Mouse (Mus musculus) heart, embryonic 10.5 days (tissue): ENCODE results near the gene Xpo6. TPM values are rescaled to one million over a fixed set of nuclear protein-coding genes. Genes with fewer than 3 reads are reported as not detected.

Source experiments
- DNase-seq: peaks from one replicate; pipeline ENCODE4 v3.0.0-alpha.2; 2017; ENCODE audit warnings: low spot score
- H3K27ac ChIP-seq: fragments of 300-500 bp; sonication (generic); 2 replicates; pipeline ENCODE4 v1.5.1; 2016; ENCODE audit warnings: mild to moderate bottlenecking
- H3K27me3 ChIP-seq: fragments of 300-500 bp; sonication (generic); 2 replicates; pipeline ENCODE4 v1.6.1; 2016; ENCODE audit warnings: mild to moderate bottlenecking; ENCODE audit not compliant: poor library complexity, insufficient read depth, severe bottlenecking
- H3K36me3 ChIP-seq: fragments of 300-500 bp; sonication (generic); 2 replicates; pipeline ENCODE4 v1.6.1; 2016; ENCODE audit warnings: mild to moderate bottlenecking, moderate library complexity
- H3K4me1 ChIP-seq: fragments of 300-500 bp; sonication (generic); 2 replicates; pipeline ENCODE4 v1.6.1; 2016; ENCODE audit warnings: mild to moderate bottlenecking
- H3K4me3 ChIP-seq: fragments of 300-500 bp; sonication (generic); 2 replicates; pipeline ENCODE4 v1.5.1; 2016; ENCODE audit warnings: mild to moderate bottlenecking, moderate library complexity
- H3K9me3 ChIP-seq: fragments of 300-500 bp; sonication (generic); 2 replicates; pipeline ENCODE4 v1.6.1; 2016; ENCODE audit warnings: mild to moderate bottlenecking, moderate library complexity
- WGBS: fragments of 180-500 bp; shearing (Covaris S2); methylation state at CpG from one replicate; pipeline ENCODE4 v1.1.7; 2016; 5-methylcytosine and 5-hydroxymethylcytosine counted together
- polyA plus RNA-seq: library from polyadenylated mRNA; unstranded; fragments of >200 nt; fragmentation: Nextera tagmentation; extraction: Ambion mirVana; gene quantifications from 2 replicates; pipeline ENCODE4 v1.2.1, GENCODE M21; 2016

Gene Xpo6
- polyA plus RNA-seq, 1 experiment from 2014 or later: 57.5 TPM

DNA sequence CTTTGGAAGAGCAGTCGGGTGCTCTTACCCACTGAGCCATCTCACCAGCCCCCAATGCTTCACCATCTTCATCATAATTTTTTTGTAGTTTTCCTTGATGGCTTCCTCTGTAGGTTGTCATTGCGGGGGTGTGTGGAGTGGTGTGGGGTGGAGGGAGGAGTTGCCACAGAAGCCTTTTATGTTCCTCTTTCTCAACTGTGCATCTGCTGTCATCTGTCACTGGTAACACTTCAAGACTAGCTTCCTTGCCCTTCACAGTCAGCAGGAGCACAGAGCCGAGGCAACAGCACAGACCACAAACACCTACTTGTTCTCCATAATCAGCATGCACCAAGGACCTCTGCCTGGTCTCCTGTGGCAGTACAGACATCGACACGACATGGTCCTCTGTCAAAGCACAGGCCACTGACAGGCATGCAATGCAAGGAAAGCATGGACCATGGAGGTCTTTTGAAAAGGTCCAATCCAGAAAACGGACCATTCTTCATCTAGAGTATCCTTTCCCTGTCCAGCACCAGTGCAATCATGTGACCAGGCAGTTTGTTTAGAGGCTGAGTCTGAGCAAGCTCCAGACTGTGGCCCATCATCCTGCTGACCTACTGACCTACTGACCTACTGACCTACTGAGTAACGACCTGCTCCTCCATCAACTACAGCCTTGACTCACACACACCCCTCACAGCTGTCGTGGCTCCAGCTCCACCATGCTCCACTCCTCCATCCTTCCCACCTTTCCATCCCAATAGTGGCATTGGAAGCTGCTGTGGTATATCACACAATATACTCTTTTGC is 30.3 kb upstream of the Xpo6 start:
- H3K27ac ChIP-seq: no peak overlapping the region
- H3K4me3 ChIP-seq: no peak overlapping the region
- no peaks in the 10 kb centered on the region; the same call in 1 of the 2 replicates for H3K27me3 ChIP-seq
- DNase-seq: no peak
- no peaks in the 10 kb centered on the region for H3K36me3 ChIP-seq
- 60% methylated on average over 8 of the region's 8 CpGs for WGBS
- no peaks in the 10 kb centered on the region for H3K9me3 ChIP-seq
- no peaks in the 10 kb centered on the region for H3K4me1 ChIP-seq

DNA sequence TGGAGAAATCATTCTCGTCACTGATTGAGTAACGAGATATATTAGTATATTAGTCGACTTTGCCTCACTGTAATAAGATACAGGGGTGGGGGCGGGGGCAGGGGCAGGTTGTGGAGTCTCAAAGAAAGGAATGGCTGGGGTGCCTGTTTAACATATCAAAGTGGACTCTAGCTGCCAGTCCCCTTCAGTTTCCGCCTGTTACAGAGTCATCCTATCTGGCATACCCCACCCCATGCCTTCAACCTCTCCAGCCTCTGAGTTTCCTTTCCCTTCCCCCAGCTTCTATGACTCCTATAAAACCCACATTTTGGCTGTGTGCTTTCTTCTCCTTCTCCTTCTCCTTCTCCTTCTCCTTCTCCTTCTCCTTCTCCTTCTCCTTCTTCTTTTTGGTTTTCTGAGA is 25.8 kb upstream of the Xpo6 start:
- no peak overlapping the region for H3K4me3 ChIP-seq
- H3K27me3 ChIP-seq: no peaks in the 10 kb centered on the region; the same call in 1 of the 2 replicates
- H3K27ac ChIP-seq: no peak overlapping the region
- no peaks in the 10 kb centered on the region for H3K4me1 ChIP-seq
- no peaks in the 10 kb centered on the region for H3K9me3 ChIP-seq
- no peaks in the 10 kb centered on the region for H3K36me3 ChIP-seq
- 36% methylated on average over 5 of the region's 5 CpGs for WGBS
- DNase-seq: no peak

DNA sequence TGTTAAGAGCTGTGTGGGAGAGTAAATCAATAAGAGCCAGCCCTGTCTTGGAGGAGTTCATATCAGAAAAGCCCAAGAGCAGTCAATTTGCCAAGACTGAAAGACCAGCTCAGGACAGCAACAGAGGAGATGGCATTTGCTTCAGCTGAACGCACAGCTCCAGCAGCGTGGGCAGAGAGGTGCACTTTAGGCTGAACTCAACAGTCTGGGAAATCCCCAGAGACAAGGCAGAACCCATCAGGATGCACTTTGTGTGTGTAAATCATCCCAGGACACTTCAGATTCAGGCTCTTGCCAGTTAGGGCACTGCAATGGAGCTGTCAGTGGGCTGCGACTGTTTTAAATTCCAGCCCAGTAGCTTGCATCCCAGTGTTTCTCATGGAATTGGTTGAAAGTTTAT is 22.5 kb upstream of the Xpo6 start:
- DNase-seq: no peak
- no peaks in the 10 kb centered on the region for H3K36me3 ChIP-seq
- 68% methylated on average over 3 of the region's 3 CpGs for WGBS

DNA sequence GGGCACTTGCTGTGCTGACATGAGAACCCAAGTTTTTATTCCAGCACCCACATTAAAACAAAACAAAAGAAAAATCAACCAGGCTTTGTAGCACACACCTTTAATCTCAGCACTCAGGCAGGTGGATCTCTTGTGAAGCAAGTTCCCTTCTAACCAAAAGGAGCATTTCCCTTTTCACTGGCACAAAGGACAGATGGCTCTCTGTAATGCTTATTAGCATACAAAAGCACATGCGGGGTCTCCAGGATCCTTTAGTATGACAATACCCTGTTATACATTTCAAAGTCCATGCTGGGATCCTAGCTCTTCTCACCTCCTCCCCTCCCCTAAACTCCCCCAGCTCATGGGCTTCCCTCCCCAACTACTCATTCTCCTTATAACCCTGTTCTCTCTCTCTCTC is 20.3 kb upstream of the Xpo6 start:
- Histone ChIP-seq H3K27me3 (no peaks in the 10 kb centered on the region; the same call in 1 of the 2 replicates), H3K36me3 (no peaks in the 10 kb centered on the region)
- WGBS: 26% methylated on average over 1 of the region's 1 CpGs

More for the DNA sequence above, 22.5 kb upstream of the Xpo6 start:
- no peak overlapping the region for H3K4me3 ChIP-seq
- H3K27ac ChIP-seq: no peak overlapping the region
- H3K27me3 ChIP-seq: no peaks in the 10 kb centered on the region; the same call in 1 of the 2 replicates
- no peaks in the 10 kb centered on the region for H3K9me3 ChIP-seq
- H3K4me1 ChIP-seq: no peaks in the 10 kb centered on the region

DNA sequence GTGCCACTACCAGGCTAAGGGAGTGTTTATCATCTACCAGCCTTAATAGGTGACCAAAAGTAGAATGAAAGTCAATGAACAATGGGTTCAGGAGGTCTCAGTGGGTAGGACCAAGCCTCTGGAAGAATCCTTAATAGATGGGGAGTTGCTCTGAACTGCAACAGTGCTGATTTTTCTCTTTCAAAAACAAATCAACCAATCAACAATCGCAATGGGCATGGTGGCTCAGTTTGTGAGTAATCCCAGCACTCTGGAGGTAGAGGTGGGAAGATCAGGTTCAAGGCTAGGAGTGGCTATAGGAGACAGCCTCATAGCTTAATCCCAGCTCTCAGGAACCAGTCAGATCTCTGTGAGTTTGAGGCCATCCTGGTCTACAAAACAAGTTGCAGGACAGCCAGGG is 18.0 kb upstream of the Xpo6 start:
- no peak for DNase-seq
- WGBS: 62% methylated on average over 1 of the region's 1 CpGs
- H3K9me3 ChIP-seq: no peaks in the 10 kb centered on the region
- H3K27ac ChIP-seq: no peak overlapping the region
- H3K4me3 ChIP-seq: no peak overlapping the region
- no peaks in the 10 kb centered on the region for H3K27me3 ChIP-seq
- H3K36me3 ChIP-seq: no peaks in the 10 kb centered on the region
- H3K4me1 ChIP-seq: peaks cover 10% of the 10 kb centered on the region; the same call in 1 of the 2 replicates

More for the DNA sequence above, 20.3 kb upstream of the Xpo6 start:
- Histone ChIP-seq H3K4me3 (no peak overlapping the region), H3K4me1 (peaks cover 10% of the 10 kb centered on the region; the same call in 1 of the 2 replicates), H3K9me3 (no peaks in the 10 kb centered on the region), H3K27ac (no peak overlapping the region)
- no peak for DNase-seq

DNA sequence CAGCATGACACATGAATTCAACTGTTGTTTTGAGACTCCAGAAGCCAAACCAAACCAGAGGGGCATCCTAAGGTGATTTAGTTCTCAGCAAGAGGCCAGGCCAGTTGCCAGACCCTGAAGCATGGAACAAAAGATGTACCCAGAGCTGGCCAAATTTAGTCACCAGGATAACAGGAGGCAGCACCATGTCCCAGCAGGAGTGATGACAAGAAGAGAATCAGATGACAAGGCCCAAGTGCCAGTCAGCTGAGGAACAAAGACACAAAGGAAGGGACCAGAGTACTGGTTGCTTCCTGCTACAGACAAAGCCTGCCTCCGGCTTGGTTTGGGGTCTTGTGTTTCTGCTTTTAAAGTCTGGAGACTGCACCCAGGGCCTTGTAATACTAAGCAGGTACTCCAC is 16.6 kb upstream of the Xpo6 start:
- Histone ChIP-seq H3K4me3 (no peak overlapping the region), H3K9me3 (no peaks in the 10 kb centered on the region), H3K27ac (no peak overlapping the region), H3K27me3 (no peaks in the 10 kb centered on the region), H3K4me1 (peaks cover 10% of the 10 kb centered on the region; the same call in 1 of the 2 replicates), H3K36me3 (no peaks in the 10 kb centered on the region)
- WGBS: 13% methylated on average over 1 of the region's 1 CpGs
- DNase-seq: no peak

DNA sequence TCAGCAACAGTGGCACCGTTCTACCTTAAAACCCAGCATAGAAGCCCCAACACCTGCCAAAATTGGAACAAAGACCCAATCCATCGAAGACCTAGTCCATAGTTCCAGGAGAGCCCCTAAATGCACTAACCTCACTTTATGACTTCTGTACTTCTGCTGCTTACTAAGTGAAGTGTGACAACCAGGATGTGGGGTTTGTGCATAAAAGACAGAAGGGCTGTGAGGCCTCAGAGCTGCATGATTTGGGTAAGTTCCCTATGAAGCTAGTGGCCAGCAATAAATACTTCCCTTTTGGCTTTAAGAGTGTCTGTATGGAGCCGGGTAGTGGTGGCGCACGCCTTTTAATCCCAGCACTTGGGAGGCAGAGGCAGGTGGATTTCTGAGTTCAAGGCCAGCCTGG is 10.6 kb upstream of the Xpo6 start:
- H3K4me1 ChIP-seq: no peaks in the 10 kb centered on the region
- DNase-seq: no peak
- H3K36me3 ChIP-seq: no peaks in the 10 kb centered on the region
- no peaks in the 10 kb centered on the region for H3K27me3 ChIP-seq
- no peak overlapping the region for H3K4me3 ChIP-seq
- no peaks in the 10 kb centered on the region for H3K9me3 ChIP-seq
- WGBS: 85% methylated on average over 5 of the region's 5 CpGs
- H3K27ac ChIP-seq: no peak overlapping the region

DNA sequence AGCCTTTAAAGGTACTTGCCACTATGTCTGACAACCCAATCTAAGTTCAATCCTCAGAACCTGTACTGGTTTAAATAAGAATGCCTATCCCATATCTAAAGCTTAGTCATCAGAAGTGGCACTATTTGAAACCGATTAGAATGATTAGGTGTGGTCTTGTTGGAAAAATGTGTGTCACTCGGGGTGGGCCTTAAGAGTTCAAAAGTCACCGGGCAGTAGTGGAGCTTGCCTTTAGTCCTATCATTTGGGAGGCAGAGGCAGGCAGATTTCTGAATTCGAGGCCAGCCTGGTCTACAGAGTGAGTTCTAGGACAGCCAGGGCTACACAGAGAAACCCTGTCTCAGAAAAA is 670 bp upstream of the Xpo6 start:
- no peaks in the 10 kb centered on the region for H3K9me3 ChIP-seq
- no peaks in the 10 kb centered on the region for H3K36me3 ChIP-seq
- 90% methylated on average over 4 of the region's 4 CpGs for WGBS
- no peaks in the 10 kb centered on the region for H3K27me3 ChIP-seq
- peak overlapping the region; percentile 97 for H3K27ac ChIP-seq
- peaks cover 20% of the 10 kb centered on the region for H3K4me1 ChIP-seq
- DNase-seq: no peak
- H3K4me3 ChIP-seq: peak overlapping the region; percentile 93

DNA sequence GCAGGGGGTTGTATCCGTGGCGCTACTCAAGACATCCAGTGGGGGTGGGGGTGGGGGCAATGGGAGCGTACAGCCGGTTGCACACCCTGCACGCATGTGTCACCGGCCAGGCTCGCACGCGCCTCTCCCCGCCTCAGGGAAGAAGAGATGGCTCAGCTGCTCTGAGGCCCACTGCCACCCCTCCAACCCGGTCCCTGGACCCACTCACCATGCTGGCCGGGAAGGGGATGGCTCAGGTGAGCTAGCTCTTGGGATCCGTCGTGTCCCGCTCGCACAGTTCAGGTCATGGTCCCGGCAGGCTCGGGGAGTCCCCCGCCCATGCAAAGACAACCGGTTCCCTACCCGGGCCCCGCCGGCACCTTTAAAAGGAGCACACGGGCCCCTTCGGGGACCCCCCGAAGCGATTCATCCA is 604 bp downstream of the Xpo6 start:
- DNase-seq: peak; percentile 86
- peaks cover 20% of the 10 kb centered on the region for H3K4me1 ChIP-seq
- H3K9me3 ChIP-seq: no peaks in the 10 kb centered on the region
- H3K36me3 ChIP-seq: no peaks in the 10 kb centered on the region
- under 1% methylated on average over 27 of the region's 27 CpGs for WGBS
- peak overlapping the region; percentile 97 for H3K27ac ChIP-seq
- H3K4me3 ChIP-seq: peak overlapping the region; percentile 93
- no peaks in the 10 kb centered on the region for H3K27me3 ChIP-seq

DNA sequence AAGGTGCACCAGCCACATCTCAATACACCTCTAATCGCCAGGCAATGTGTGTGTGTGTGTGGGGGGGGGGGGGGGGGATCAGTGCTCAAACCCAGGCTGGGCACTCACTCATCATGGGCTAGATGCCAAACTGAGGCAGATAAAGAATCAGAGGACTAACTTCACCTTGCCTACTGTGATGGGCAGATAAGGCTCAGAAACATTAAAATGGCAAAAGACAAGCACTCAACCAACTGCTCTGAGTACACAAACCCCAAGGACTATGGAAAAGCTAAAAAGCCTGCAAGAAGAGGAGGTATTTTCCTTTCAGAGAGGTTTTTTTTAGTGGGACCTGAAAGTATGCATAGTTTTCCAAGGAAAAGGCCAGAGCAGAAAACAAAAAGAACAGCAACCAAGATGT is 1.4 kb downstream of the Xpo6 start:
- WGBS: 20% methylated on average over 1 of the region's 1 CpGs
- Histone ChIP-seq H3K9me3 (no peaks in the 10 kb centered on the region), H3K36me3 (no peaks in the 10 kb centered on the region), H3K27ac (peak overlapping the region; percentile 97), H3K4me1 (peaks cover 20% of the 10 kb centered on the region), H3K27me3 (no peaks in the 10 kb centered on the region), H3K4me3 (peak overlapping the region; percentile 93)
- DNase-seq: no peak

DNA sequence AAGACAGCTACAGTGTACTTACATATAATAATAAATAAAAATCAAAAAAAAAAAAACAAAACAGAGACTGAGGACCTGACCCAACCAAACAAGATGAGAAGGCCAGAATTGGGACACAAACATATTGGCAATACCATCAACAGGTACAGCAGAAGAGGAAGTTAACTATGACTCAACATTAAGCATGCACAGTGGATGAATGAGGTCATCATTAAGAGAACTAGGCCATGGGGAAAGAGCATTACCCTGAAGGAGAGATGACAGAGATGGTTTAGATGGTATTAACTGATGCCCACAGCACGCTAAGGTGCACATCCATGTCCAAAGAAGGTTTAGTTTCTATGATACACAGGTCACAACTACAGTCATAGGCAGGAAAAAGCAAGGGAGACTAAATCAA is 6.1 kb downstream of the Xpo6 start:
- 85% methylated on average over 1 of the region's 1 CpGs for WGBS
- H3K9me3 ChIP-seq: no peaks in the 10 kb centered on the region
- H3K4me3 ChIP-seq: no peak overlapping the region
- DNase-seq: no peak
- H3K27me3 ChIP-seq: no peaks in the 10 kb centered on the region
- H3K27ac ChIP-seq: no peak overlapping the region
- H3K4me1 ChIP-seq: peaks cover 18% of the 10 kb centered on the region
- peaks cover 11% of the 10 kb centered on the region for H3K36me3 ChIP-seq

DNA sequence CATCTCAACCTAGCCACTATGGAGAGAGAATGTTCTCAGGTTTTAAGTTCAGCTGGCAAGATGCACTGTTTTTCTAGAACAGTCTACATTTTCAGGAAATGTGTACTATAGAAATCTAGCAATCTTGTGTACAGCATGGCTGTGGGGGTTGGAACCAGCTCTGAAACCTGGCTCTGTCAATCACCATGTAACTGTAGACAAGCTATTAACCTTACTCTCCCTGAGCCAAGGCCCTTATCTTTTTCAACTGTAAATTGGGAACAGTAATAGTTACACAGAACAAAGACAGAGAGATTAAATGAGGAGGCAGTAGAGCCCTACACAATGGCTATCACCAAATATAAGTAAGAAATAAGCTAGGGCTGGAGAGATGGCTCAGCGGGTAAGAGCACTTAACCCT is 8.8 kb downstream of the Xpo6 start:
- Histone ChIP-seq H3K9me3 (no peaks in the 10 kb centered on the region), H3K27me3 (no peaks in the 10 kb centered on the region), H3K4me3 (no peak overlapping the region), H3K27ac (no peak overlapping the region), H3K4me1 (0 out of 2 replicates have a peak, but pooled peaks cover under 1% of the 10 kb centered on the region), H3K36me3 (peaks cover 11% of the 10 kb centered on the region)
- WGBS: 89% methylated on average over 1 of the region's 1 CpGs
- no peak for DNase-seq

DNA sequence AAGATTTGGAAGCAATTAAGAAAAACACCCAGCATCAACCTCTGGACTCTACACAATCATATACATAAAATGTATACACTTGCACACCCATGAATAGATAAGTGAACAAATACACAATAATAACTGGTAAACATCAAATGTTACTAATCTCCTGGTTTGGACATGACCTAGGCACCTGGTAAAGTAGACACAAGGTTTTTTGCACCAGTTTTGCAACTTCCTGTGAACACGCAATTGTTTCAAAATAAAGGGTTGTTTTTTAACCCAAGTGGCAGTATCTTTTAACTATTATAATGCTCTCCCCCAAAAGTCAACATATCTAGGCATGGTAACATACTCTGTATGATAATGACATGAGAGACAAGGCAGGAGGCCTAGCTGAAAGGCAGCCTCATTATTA is 10.8 kb downstream of the Xpo6 start:
- Histone ChIP-seq H3K36me3 (peaks cover 11% of the 10 kb centered on the region), H3K4me1 (peaks cover 9% of the 10 kb centered on the region), H3K27me3 (no peaks in the 10 kb centered on the region), H3K9me3 (no peaks in the 10 kb centered on the region), H3K4me3 (no peak overlapping the region), H3K27ac (no peak overlapping the region)
- no peak for DNase-seq
- 88% methylated on average over 1 of the region's 1 CpGs for WGBS

DNA sequence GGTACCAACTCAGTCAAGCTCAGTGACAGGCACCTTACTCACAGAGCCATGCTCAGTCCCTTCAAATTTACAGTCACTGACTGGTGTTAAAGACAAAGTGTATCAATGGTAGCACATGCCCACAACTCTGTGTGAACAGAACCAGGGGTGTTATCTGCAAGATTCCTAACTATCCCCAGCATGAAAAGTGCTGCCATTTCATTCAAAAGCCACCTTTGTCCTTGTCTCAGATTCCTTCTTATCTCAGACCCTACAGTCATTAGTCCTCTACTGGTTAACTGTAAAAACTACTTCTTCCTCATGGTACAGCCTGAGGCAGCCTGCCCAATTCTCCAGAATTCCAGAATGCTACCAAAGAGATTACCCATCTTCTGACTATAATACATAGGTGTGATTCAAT is 14.3 kb downstream of the Xpo6 start:
- no peak overlapping the region for H3K27ac ChIP-seq
- H3K4me3 ChIP-seq: no peak overlapping the region
- peaks cover 8% of the 10 kb centered on the region for H3K36me3 ChIP-seq
- no peaks in the 10 kb centered on the region for H3K27me3 ChIP-seq
- no peaks in the 10 kb centered on the region for H3K9me3 ChIP-seq
- DNase-seq: no peak
- H3K4me1 ChIP-seq: peaks cover 41% of the 10 kb centered on the region
